Mouse (Mus musculus): Measurements from ENCODE around the gene Trim26. TPM values are rescaled to one million over a fixed set of nuclear protein-coding genes. Genes with fewer than 3 reads are reported as not detected.

Gene Trim26
- polyA plus RNA-seq, 1 experiment from 2014 or later: 27.4 TPM

DNA sequence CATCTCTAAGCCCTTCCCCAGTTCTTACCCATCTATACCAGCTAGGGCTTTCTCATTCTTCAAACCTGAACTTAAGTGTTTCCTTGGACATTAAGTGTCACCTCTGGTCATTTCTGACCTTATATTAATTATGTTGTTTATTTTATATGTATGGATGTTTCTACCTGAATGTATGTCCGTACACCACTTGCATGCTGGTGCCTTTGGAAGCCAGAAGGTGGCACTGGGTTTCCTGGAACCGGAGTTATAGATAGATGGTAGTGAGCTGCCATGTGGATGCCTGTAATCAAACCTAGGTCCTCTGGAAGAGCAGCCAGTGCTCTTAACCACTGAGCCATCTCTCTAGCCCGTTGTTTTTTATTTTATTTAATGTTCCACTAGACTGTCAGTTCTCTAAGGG is 18.6 kb downstream of the Trim26 start:
- Histone ChIP-seq H3K9ac (ENCODE audit: low read depth, low read length) (no peak overlapping the region), H3K27ac (ENCODE audit: low read depth, low read length) (no peak overlapping the region), H3K4me1 (replicated peaks; ENCODE audit: control insufficient read depth, insufficient read depth, low read length) (peaks cover 5% of the 10 kb centered on the region; the same call in 1 of the 2 replicates), H3K4me3 (ENCODE audit: low read depth, low read length) (no peak overlapping the region), H3K27me3 (replicated peaks; ENCODE audit: control insufficient read depth, insufficient read depth, low read length) (no peaks in the 10 kb centered on the region), H3K9me3 (ENCODE audit: control insufficient read depth) (no peaks in the 10 kb centered on the region), H3K36me3 (ENCODE audit: control insufficient read depth, insufficient read depth) (peaks cover 71% of the 10 kb centered on the region), H3K4me2 (replicated peaks; ENCODE audit: low read depth) (no peak overlapping the region)
- no peak for ATAC-seq
- TF ChIP-seq CTCF (IDR thresholded peaks at IDR 0.05; ENCODE audit: low read depth): peak; percentile 23; the same call in 1 of the 2 replicates
- WGBS: 89% methylated on average over 3 of the region's 3 CpGs

DNA sequence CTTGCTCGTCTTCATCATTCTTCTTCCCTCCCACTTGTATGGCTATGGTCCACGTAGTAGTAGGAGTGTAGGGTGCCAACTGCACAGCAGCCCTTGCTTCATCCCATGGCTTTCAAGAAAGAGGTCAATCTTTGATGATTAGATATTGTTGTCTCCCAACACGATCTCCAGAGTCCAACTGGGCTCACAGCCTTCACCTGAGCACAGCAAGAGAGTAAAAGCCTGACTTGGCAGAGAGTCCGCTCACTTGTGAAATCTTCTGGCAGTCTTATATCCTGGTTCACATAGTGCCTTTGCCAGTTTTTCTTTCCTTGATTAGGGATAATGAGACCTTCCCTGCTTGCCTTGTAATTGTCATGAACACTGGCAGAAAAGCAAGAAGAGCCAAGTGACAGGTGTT is 19.3 kb downstream of the Trim26 start:
- TF ChIP-seq CTCF (IDR thresholded peaks at IDR 0.05; ENCODE audit: low read depth): no peak
- Histone ChIP-seq H3K27me3 (replicated peaks; ENCODE audit: control insufficient read depth, insufficient read depth, low read length) (no peaks in the 10 kb centered on the region), H3K4me2 (replicated peaks; ENCODE audit: low read depth) (no peak overlapping the region), H3K9me3 (ENCODE audit: control insufficient read depth) (no peaks in the 10 kb centered on the region), H3K27ac (ENCODE audit: low read depth, low read length) (no peak overlapping the region), H3K9ac (ENCODE audit: low read depth, low read length) (no peak overlapping the region), H3K4me3 (ENCODE audit: low read depth, low read length) (no peak overlapping the region), H3K4me1 (replicated peaks; ENCODE audit: control insufficient read depth, insufficient read depth, low read length) (0 out of 2 replicates have a peak, but pooled peaks cover 5% of the 10 kb centered on the region), H3K36me3 (ENCODE audit: control insufficient read depth, insufficient read depth) (peaks cover 64% of the 10 kb centered on the region)
- WGBS: 91% methylated on average over 4 of the region's 4 CpGs
- no peak for ATAC-seq

GRCm38 (mm10) chr17:36858181-36858580 is 21.2 kb downstream of the Trim26 start:
- H3K4me1 ChIP-seq (replicated peaks; ENCODE audit: control insufficient read depth, insufficient read depth, low read length): no peaks in the 10 kb centered on the region; the same call in 1 of the 2 replicates
- H3K4me3 ChIP-seq (ENCODE audit: low read depth, low read length): no peak overlapping the region
- peaks cover 46% of the 10 kb centered on the region for H3K36me3 ChIP-seq (ENCODE audit: control insufficient read depth, insufficient read depth)
- no peaks in the 10 kb centered on the region for H3K27me3 ChIP-seq (replicated peaks; ENCODE audit: control insufficient read depth, insufficient read depth, low read length)
- H3K9me3 ChIP-seq (ENCODE audit: control insufficient read depth): no peaks in the 10 kb centered on the region
- H3K9ac ChIP-seq (ENCODE audit: low read depth, low read length): no peak overlapping the region
- H3K4me2 ChIP-seq (replicated peaks; ENCODE audit: low read depth): no peak overlapping the region
- WGBS: 92% methylated on average over 3 of the region's 3 CpGs
- no peak for TF ChIP-seq CTCF (IDR thresholded peaks at IDR 0.05; ENCODE audit: low read depth)
- no peak overlapping the region for H3K27ac ChIP-seq (ENCODE audit: low read depth, low read length)
- ATAC-seq: no peak

GRCm38 (mm10) chr17:36861680-36862079 is 24.7 kb downstream of the Trim26 start:
- Histone ChIP-seq H3K4me2 (replicated peaks; ENCODE audit: low read depth) (no peak overlapping the region), H3K27me3 (replicated peaks; ENCODE audit: control insufficient read depth, insufficient read depth, low read length) (no peaks in the 10 kb centered on the region), H3K4me3 (ENCODE audit: low read depth, low read length) (no peak overlapping the region), H3K4me1 (replicated peaks; ENCODE audit: control insufficient read depth, insufficient read depth, low read length) (no peaks in the 10 kb centered on the region; the same call in 1 of the 2 replicates), H3K27ac (ENCODE audit: low read depth, low read length) (peak overlapping the region; percentile 28; the same call in 1 of the 2 replicates), H3K9me3 (ENCODE audit: control insufficient read depth) (no peaks in the 10 kb centered on the region), H3K36me3 (ENCODE audit: control insufficient read depth, insufficient read depth) (peaks cover 22% of the 10 kb centered on the region), H3K9ac (ENCODE audit: low read depth, low read length) (no peak overlapping the region)
- ATAC-seq: peak; percentile 79
- no peak for TF ChIP-seq CTCF (IDR thresholded peaks at IDR 0.05; ENCODE audit: low read depth)
- WGBS: 23% methylated on average over 2 of the region's 2 CpGs

DNA sequence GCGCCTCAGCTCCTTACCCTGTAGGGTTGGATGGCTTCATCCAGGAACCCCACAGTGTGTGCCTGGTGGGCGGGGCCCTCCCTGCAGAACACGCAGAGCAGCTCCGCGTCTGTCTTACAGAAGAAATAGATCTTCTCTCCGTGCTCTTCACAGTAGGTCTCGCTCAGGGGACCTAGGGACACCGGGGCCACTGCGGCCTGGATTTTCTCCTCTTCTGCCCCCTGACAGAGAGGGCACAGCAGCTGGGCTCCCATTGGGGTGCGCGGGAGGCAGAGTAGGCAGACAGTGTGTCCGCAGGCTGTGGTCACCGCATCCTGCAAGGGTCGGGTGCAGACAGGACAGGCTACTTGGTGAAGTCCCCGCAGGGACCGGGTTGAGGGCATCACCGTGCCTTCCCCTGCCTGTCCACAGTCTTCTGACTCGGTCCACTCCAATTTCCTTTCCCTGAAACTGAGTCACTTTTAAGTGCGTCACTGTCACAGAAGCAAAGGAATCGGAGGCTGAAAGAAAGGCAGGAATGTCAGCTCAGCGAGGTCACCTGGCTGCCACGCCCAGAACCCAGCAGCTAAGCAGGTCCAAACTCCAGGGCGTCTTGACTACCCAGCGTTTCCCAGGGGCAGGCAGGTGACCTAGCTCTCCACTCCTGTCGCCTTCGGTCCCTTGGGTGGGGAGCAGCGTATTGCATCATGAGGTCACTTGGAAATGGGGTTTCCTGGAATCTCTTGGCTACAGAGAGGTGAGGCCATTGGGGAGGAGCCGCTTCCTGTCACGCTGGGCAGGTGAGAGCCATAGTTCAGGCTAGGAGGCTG is 30.0 kb downstream of the Trim26 start, which contains the start of gene Trim15:
Gene Trim15 (minus strand): TSS at position 492 of the 809 bp plus-strand sequence.
- peak; percentile 98 for ATAC-seq
- Histone ChIP-seq H3K36me3 (ENCODE audit: control insufficient read depth, insufficient read depth) (no peaks in the 10 kb centered on the region; the same call in 1 of the 2 replicates), H3K27ac (ENCODE audit: low read depth, low read length) (peak within 1 kb of the TSS; percentile 97), H3K9me3 (ENCODE audit: control insufficient read depth) (no peaks in the 10 kb centered on the region), H3K4me3 (ENCODE audit: low read depth, low read length) (peak within 1 kb of the TSS; percentile 48), H3K4me1 (replicated peaks; ENCODE audit: control insufficient read depth, insufficient read depth, low read length) (no peaks in the 10 kb centered on the region; the same call in 1 of the 2 replicates), H3K27me3 (replicated peaks; ENCODE audit: control insufficient read depth, insufficient read depth, low read length) (no peaks in the 10 kb centered on the region), H3K4me2 (replicated peaks; ENCODE audit: low read depth) (peak within 1 kb of the TSS; percentile 80), H3K9ac (ENCODE audit: low read depth, low read length) (peak within 1 kb of the TSS; percentile 66)
- 5% methylated on average over 29 of the region's 29 CpGs for WGBS
- no peak for TF ChIP-seq CTCF (IDR thresholded peaks at IDR 0.05; ENCODE audit: low read depth)

GRCm38 (mm10) chr17:36868836-36869235 is 31.9 kb downstream of the Trim26 start:
- H3K27ac ChIP-seq (ENCODE audit: low read depth, low read length): no peak overlapping the region
- TF ChIP-seq CTCF (IDR thresholded peaks at IDR 0.05; ENCODE audit: low read depth): no peak
- WGBS: 83% methylated on average over 2 of the region's 2 CpGs
- H3K4me1 ChIP-seq (replicated peaks; ENCODE audit: control insufficient read depth, insufficient read depth, low read length): no peaks in the 10 kb centered on the region
- H3K27me3 ChIP-seq (replicated peaks; ENCODE audit: control insufficient read depth, insufficient read depth, low read length): no peaks in the 10 kb centered on the region
- H3K4me3 ChIP-seq (ENCODE audit: low read depth, low read length): no peak overlapping the region
- H3K4me2 ChIP-seq (replicated peaks; ENCODE audit: low read depth): no peak overlapping the region
- no peaks in the 10 kb centered on the region for H3K9me3 ChIP-seq (ENCODE audit: control insufficient read depth)
- H3K36me3 ChIP-seq (ENCODE audit: control insufficient read depth, insufficient read depth): no peaks in the 10 kb centered on the region
- no peak for ATAC-seq
- no peak overlapping the region for H3K9ac ChIP-seq (ENCODE audit: low read depth, low read length)
